Mouse (Mus musculus) ES-E14 (cell line): Measurements from ENCODE around the gene Wiz. TPM values are rescaled to one million over a fixed set of nuclear protein-coding genes. Genes with fewer than 3 reads are reported as not detected.

Experiments used
- DNase-seq: peaks from one replicate; pipeline ENCODE4 v3.0.0-alpha.2; 2013; ENCODE audit warnings: low read depth, low spot score
- H3K27ac ChIP-seq: 2 replicates; pipeline ENCODE4 v1.5.1; 2012; ENCODE audit warnings: low read depth, mild to moderate bottlenecking, low read length, moderate library complexity, mixed read lengths; ENCODE audit not compliant: poor library complexity, insufficient read depth, severe bottlenecking
- H3K36me3 ChIP-seq: 2 replicates; pipeline ENCODE4 v1.6.1; 2012; ENCODE audit warnings: mild to moderate bottlenecking, low read length, moderate library complexity, mixed read lengths; ENCODE audit not compliant: control insufficient read depth, poor library complexity, insufficient read depth, severe bottlenecking
- H3K4me1 ChIP-seq, 2 experiments: fragments of 150-350 bp in 1 of 2; sonication (generic) in 1 of 2; 2 replicates each; pipeline ENCODE4 v1.6.1; 2012; ENCODE audit warnings: low read length in 2 of 2, mild to moderate bottlenecking in 1 of 2, mixed read lengths in 1 of 2; ENCODE audit not compliant: control insufficient read depth in 2 of 2, insufficient read depth in 2 of 2, poor library complexity in 1 of 2
- H3K4me3 ChIP-seq, 2 experiments: fragments of 150-350 bp in 1 of 2; sonication (generic) in 1 of 2; 2 replicates each; pipeline ENCODE4 v1.5.1; 2012; ENCODE audit warnings: low read length in 2 of 2, low read depth in 1 of 2, mild to moderate bottlenecking in 1 of 2, mixed read lengths in 1 of 2; ENCODE audit not compliant: insufficient read depth in 1 of 2, poor library complexity in 1 of 2, severe bottlenecking in 1 of 2
- H3K9ac ChIP-seq: 2 replicates; pipeline ENCODE4 v1.6.1; 2012; ENCODE audit warnings: low read depth, mild to moderate bottlenecking, low read length, mixed read lengths; ENCODE audit not compliant: poor library complexity, insufficient read depth, severe bottlenecking
- H3K9me3 ChIP-seq: fragments of 150-350 bp; sonication (generic); 2 replicates; pipeline ENCODE4 v1.6.1; 2012; ENCODE audit warnings: low read depth, mild to moderate bottlenecking, low read length; ENCODE audit not compliant: control insufficient read depth, insufficient read depth
- CHD2 ChIP-seq: IDR thresholded peaks from 2 replicates; pipeline ENCODE4 v1.6.1; 2014; ENCODE audit warnings: mild to moderate bottlenecking, low read depth, low read length, inconsistent platforms
- HCFC1 ChIP-seq: IDR thresholded peaks from 2 replicates; pipeline ENCODE4 v1.6.1; 2012; ENCODE audit warnings: low read length, inconsistent platforms, borderline replicate concordance; ENCODE audit not compliant: insufficient read depth
- MAFK ChIP-seq: IDR thresholded peaks from 2 replicates; pipeline ENCODE4 v1.6.1; 2014; ENCODE audit warnings: mild to moderate bottlenecking, low read depth, low read length, inconsistent platforms; ENCODE audit not compliant: insufficient read depth
- ZC3H11A ChIP-seq: IDR thresholded peaks from 2 replicates; pipeline ENCODE4 v1.6.1; 2012; ENCODE audit warnings: low read depth, mild to moderate bottlenecking, inconsistent platforms, low read length, borderline replicate concordance
- ZNF384 ChIP-seq: IDR thresholded peaks from 2 replicates; pipeline ENCODE4 v1.6.1; 2012; ENCODE audit warnings: low read depth, low read length, inconsistent platforms
- in situ Hi-C, 2 experiments: fragments of 600-800 bp; cut with MboI; formaldehyde crosslinking; loops; one replicate each; pipeline ENCODE4 v1.15.1; 2025; ENCODE audit warnings: low sequenced_read_pairs in 2 of 2, inconsistent platforms in 1 of 2; ENCODE audit not compliant: unreplicated experiment in 2 of 2
- total RNA-seq: library from RNA; depleted of rRNA; stranded (reverse); fragments of 300-350 nt; gene quantifications from 2 replicates; pipeline ENCODE4 v1.2.3, GENCODE M21; 2012

The Wiz gene
- total RNA-seq, 1 experiment, result 10.4 TPM

DNA sequence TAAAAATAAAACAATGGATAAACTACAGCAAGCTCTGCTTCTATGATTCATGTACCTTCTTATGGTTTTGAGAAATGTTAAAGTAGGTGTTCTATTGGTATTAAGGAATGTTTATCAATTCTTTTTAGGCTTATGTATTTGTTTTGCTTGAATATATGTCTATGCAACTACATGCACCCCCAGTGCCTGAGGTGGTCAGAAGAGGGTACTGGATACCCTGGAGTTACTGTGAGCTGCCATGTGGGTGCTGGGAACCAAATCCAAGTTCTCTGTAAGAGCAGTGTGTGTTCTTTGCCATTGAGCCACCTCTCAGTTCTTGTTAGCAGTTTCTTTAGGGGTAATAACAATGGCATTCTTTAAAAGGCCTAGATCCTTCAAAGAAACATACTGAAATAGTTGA lies 37.5 kb downstream of the Wiz start:
- no peak overlapping the region for H3K27ac ChIP-seq
- no peak overlapping the region for H3K4me3 ChIP-seq
- H3K36me3 ChIP-seq, result peaks cover 20% of the 10 kb centered on the region
- DNase-seq, result no peak
- H3K9me3 ChIP-seq, result no peaks in the 10 kb centered on the region
- H3K9ac ChIP-seq, result no peak overlapping the region
- peaks cover 0 to 16% of the 10 kb centered on the region in 2 experiments; a peak in 3 of 4 replicates for H3K4me1 ChIP-seq
- no peak for TF ChIP-seq ZNF384
- no peak for TF ChIP-seq MAFK
- TF ChIP-seq CHD2, result no peak
- TF ChIP-seq ZC3H11A, result no peak
- no peak for TF ChIP-seq HCFC1
- in situ Hi-C loops, result no loop called here

DNA sequence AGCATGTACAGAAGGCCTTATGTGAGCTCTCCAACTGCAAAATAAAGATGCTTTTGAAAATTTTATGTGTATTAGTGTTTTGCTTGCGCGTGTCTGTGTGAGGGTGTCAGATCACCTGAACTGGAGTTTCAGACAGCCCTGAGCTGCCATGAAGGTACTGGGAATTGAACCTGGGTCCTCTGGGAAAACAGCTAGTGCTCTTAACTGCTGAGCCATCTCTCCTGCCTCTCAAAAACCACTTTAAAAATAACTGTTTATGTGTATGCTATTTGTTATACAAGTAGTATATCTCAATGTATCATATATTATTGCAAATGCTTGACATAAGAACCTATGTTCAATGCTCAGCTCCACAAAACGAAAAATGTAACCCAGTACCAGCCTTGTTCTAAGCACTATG lies 38.0 kb downstream of the Wiz start:
- no peak for DNase-seq
- no peak for TF ChIP-seq HCFC1
- TF ChIP-seq ZC3H11A, result no peak
- no peak for TF ChIP-seq CHD2
- no peaks in the 10 kb centered on the region for H3K9me3 ChIP-seq
- H3K9ac ChIP-seq, result no peak overlapping the region
- peaks cover 0 to 14% of the 10 kb centered on the region in 2 experiments; a peak in 3 of 4 replicates for H3K4me1 ChIP-seq
- in situ Hi-C loops, result no loop called here
- H3K27ac ChIP-seq, result no peak overlapping the region
- H3K36me3 ChIP-seq, result peaks cover 16% of the 10 kb centered on the region
- H3K4me3 ChIP-seq, result peak overlapping the region in 1 of 2 experiments; percentile 98; a peak in 2 of 4 replicates

DNA sequence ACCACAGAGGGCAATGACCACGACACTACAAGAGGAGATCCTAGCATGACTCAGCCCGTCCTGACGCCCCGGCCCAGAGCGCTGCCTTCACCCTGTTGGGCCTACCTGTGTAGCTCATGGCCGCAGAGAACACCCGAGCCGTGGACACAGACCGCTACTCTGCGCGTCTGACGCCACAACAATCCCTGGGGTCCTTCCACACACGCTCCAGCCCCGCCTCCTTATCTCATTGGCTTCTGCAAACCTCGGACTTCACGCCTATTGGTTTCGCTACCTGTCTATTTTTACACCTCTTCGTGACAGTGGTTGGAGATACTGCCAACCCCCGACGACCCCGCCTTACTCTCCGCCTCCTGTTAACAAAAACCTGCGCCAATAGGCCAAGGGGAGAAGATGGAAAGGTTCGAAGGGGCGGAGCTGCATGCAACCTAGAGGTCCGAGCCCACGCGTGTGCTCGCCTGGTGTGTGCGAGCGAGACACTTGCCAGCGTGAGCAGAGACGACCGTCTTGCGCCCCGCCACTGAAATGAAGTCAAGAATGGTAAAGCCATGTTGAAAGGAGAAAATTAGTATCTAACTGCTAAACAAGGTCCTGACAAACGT lies 38.8 kb downstream of the Wiz start, which contains the start of gene Akap8l:
Akap8l (minus strand) TSS at position 226 of the 602 bp plus-strand sequence.
- Histone ChIP-seq H3K4me3 (peak within 1 kb of the TSS; percentile 82 to 98), H3K27ac (no peak within 1 kb of the TSS), H3K9me3 (no peaks in the 10 kb centered on the region), H3K36me3 (peaks cover 11% of the 10 kb centered on the region), H3K9ac (peak within 1 kb of the TSS; percentile 81), H3K4me1 (peaks cover 0 to 13% of the 10 kb centered on the region in 2 experiments; a peak in 3 of 4 replicates)
- no peak for TF ChIP-seq ZC3H11A
- TF ChIP-seq MAFK, result 0 out of 2 replicates have a peak, but pooled peaks have one; percentile 37
- peak; percentile 95 for TF ChIP-seq CHD2
- TF ChIP-seq HCFC1, result 0 out of 2 replicates have a peak, but pooled peaks have one; percentile 40
- TF ChIP-seq ZNF384, result no peak
- peak; percentile 99 for DNase-seq
- in situ Hi-C loops, result no loop called here

DNA sequence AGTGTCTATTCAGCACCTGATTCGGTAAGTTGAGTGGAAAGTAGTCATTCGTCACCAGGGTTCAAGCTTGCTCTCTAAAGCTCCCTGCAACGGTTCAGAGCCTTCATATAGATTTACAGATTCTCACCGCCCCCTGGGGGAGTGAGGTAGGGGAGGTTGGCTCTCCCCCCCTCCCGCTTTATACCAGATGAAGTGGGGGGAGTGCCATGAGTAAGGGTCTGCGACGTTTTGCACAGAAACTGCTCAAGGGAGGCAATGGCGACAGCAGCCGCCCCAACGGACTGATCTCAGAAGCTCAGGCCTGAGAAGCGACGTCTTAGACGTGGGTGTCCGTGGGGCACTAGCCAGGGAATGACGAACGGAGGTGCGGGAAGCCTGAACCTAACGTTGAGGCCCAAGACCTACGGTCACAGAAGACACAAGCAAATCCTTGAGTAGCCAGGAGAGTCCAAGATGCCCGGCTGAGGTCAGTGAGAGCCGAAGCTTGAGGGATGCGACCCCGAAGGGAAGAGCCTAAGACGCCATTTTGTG lies 39.3 kb downstream of the Wiz start:
- Histone ChIP-seq H3K9ac (peak overlapping the region; percentile 81), H3K9me3 (no peaks in the 10 kb centered on the region), H3K4me3 (peak overlapping the region; percentile 82 to 98), H3K36me3 (peaks cover 9% of the 10 kb centered on the region), H3K27ac (no peak overlapping the region), H3K4me1 (peaks cover 0 to 13% of the 10 kb centered on the region in 2 experiments; a peak in 3 of 4 replicates)
- TF ChIP-seq MAFK (no peak), ZNF384 (no peak), HCFC1 (peak; percentile 51; the same call in 1 of the 2 replicates), ZC3H11A (no peak), CHD2 (no peak)
- no peak for DNase-seq
- in situ Hi-C loops, result loop anchor here in 1 of 2 experiments (10.0 kb wide), 1 partner anchor 145 kb away; no protein-coding TSS in a partner anchor
